Mouse (Mus musculus) colon, adult 2 months (tissue): ENCODE data around the gene Tmprss6. TPM values are rescaled to one million over a fixed set of nuclear protein-coding genes. Genes with fewer than 3 reads are reported as not detected.

Experiments used
- polyA plus RNA-seq: library from polyadenylated mRNA; depleted of rRNA; stranded (reverse); fragments of >200 nt; gene quantifications from 2 replicates; pipeline ENCODE4 v1.2.3, GENCODE M21; 2012; rRNA removed

The Tmprss6 gene
- 0.12 and 0.14 TPM in 2 replicates for polyA plus RNA-seq

GRCm38 (mm10) chr15:78468379-78468937 is at the start of gene Tmprss6:
TSS of gene Tmprss6 (minus strand) at chr15:78468634.

GRCm38 (mm10) chr15:78494968-78495406 is 26.6 kb upstream of the Tmprss6 start, which contains the start of gene Il2rb:
TSS of gene Il2rb (minus strand) at chr15:78495271.

GRCm38 (mm10) chr15:78428391-78429138 is 39.9 kb downstream of the Tmprss6 start, which contains the start of gene Kctd17:
TSS of gene Kctd17 (plus strand) at chr15:78428564.

GRCm38 (mm10) chr15:78406293-78406934 is 62.0 kb downstream of the Tmprss6 start, which contains the start of gene Mpst:
TSS of gene Mpst (plus strand) at chr15:78406416.

GRCm38 (mm10) chr15:78405517-78406211 is 62.8 kb downstream of the Tmprss6 start, which contains the start of gene Tst:
TSS of gene Tst (minus strand) at chr15:78405907.

GRCm38 (mm10) chr15:78395478-78395962 is 72.9 kb downstream of the Tmprss6 start, which contains the start of gene Tex33:
TSS of gene Tex33 (minus strand) at chr15:78395912.

Other genes starting within 250 kb of the Tmprss6 start
- 8.7 and 9.7 TPM in 2 replicates for gene Ncf4, start 223.8 kb downstream of the Tmprss6 start, polyA plus RNA-seq
- 3.2 and 3.4 TPM in 2 replicates for gene Csf2rb2, start 162.9 kb downstream of the Tmprss6 start, polyA plus RNA-seq
- 6.3 and 6.5 TPM in 2 replicates for gene Csf2rb, start 142.9 kb downstream of the Tmprss6 start, polyA plus RNA-seq
- gene Tex33, start 72.7 kb downstream of the Tmprss6 start, polyA plus RNA-seq = not detected in 2 replicates
- gene Tst, start 62.7 kb downstream of the Tmprss6 start, polyA plus RNA-seq = 317 and 398 TPM in 2 replicates
- gene Mpst, start 62.2 kb downstream of the Tmprss6 start, polyA plus RNA-seq = 522 and 598 TPM in 2 replicates
- 203 and 318 TPM in 2 replicates for gene Kctd17, start 40.1 kb downstream of the Tmprss6 start, polyA plus RNA-seq
- gene Il2rb, start 26.6 kb upstream of the Tmprss6 start, polyA plus RNA-seq = 3.0 and 5.5 TPM in 2 replicates
- 58.7 and 70.4 TPM in 2 replicates for gene C1qtnf6, start 62.8 kb upstream of the Tmprss6 start, polyA plus RNA-seq
- 0.73 and 1.5 TPM in 2 replicates for gene Sstr3, start 76.1 kb upstream of the Tmprss6 start, polyA plus RNA-seq
- gene Rac2, start 104.1 kb upstream of the Tmprss6 start, polyA plus RNA-seq = 87.5 and 100 TPM in 2 replicates
- gene Cyth4, start 128.4 kb upstream of the Tmprss6 start, polyA plus RNA-seq = 15.9 and 17.1 TPM in 2 replicates